Mouse (Mus musculus) myocyte (in vitro differentiated cells): Measurements from ENCODE around the gene Gng7. TPM values are rescaled to one million over a fixed set of nuclear protein-coding genes. Genes with fewer than 3 reads are reported as not detected.
A peak's percentile ranks its signal among the peaks of the same experiment; 100 is the strongest.

ENCODE experiments used
- H3K27me3 ChIP-seq: one replicate; pipeline ENCODE4 v1.6.1; 2011; ENCODE audit not compliant: control insufficient read depth, insufficient read depth, insufficient read length
- H3K36me3 ChIP-seq: one replicate; pipeline ENCODE4 v1.6.1; 2011; ENCODE audit not compliant: control insufficient read depth, insufficient read depth
- H3K4me2 ChIP-seq: one replicate; pipeline ENCODE4 v1.6.1; 2011; ENCODE audit warnings: low read depth, control low read depth
- H3K4me3 ChIP-seq: one replicate; pipeline ENCODE4 v1.5.1; 2011; ENCODE audit warnings: mild to moderate bottlenecking, control low read depth, moderate library complexity
- H3K79me2 ChIP-seq: one replicate; pipeline ENCODE4 v1.6.1; 2011; ENCODE audit not compliant: control insufficient read depth, insufficient read depth
- H3ac ChIP-seq: one replicate; pipeline ENCODE4 v1.6.1; 2011; ENCODE audit not compliant: control insufficient read depth, insufficient read length
- CEBPB ChIP-seq: IDR thresholded peaks from 2 replicates; pipeline ENCODE4 v1.6.1; 2011; ENCODE audit warnings: mild to moderate bottlenecking, moderate library complexity; ENCODE audit not compliant: poor library complexity, insufficient read depth, severe bottlenecking
- E2F4 ChIP-seq: IDR thresholded peaks from one replicate; pipeline ENCODE4 v1.6.1; 2011; ENCODE audit warnings: mild to moderate bottlenecking, control low read depth, moderate library complexity; ENCODE audit not compliant: insufficient read depth
- MAX ChIP-seq: IDR thresholded peaks from one replicate; pipeline ENCODE4 v1.6.1; 2011; ENCODE audit warnings: low read depth, mild to moderate bottlenecking, control low read depth
- MYOD1 ChIP-seq, 3 experiments: IDR thresholded peaks; one replicate each; pipeline ENCODE4 v1.6.1; 2011; ENCODE audit warnings: control low read depth in 2 of 3, low read depth in 2 of 3, mild to moderate bottlenecking in 2 of 3, moderate library complexity in 1 of 3; ENCODE audit not compliant: insufficient read length in 2 of 3, control insufficient read depth in 1 of 3
- MYOG ChIP-seq, 3 experiments: IDR thresholded peaks; one replicate each; pipeline ENCODE4 v1.6.1; 2011; ENCODE audit warnings: control low read depth in 2 of 3, low read depth in 2 of 3, mild to moderate bottlenecking in 2 of 3; ENCODE audit not compliant: insufficient read length in 2 of 3, control insufficient read depth in 1 of 3, insufficient read depth in 1 of 3
- POLR2A ChIP-seq: IDR thresholded peaks from one replicate; pipeline ENCODE4 v1.6.1; 2011; ENCODE audit warnings: low read depth, mild to moderate bottlenecking, control low read depth, moderate library complexity; ENCODE audit not compliant: insufficient read length
- POLR2AphosphoS2 ChIP-seq: IDR thresholded peaks from one replicate; pipeline ENCODE4 v1.6.1; 2011; ENCODE audit warnings: low read depth, control low read depth; ENCODE audit not compliant: insufficient read length
- REST ChIP-seq: IDR thresholded peaks from one replicate; pipeline ENCODE4 v1.6.1; 2011; ENCODE audit warnings: mild to moderate bottlenecking, control low read depth, moderate library complexity; ENCODE audit not compliant: insufficient read depth, insufficient read length
- SRF ChIP-seq: IDR thresholded peaks from one replicate; pipeline ENCODE4 v1.6.1; 2011; ENCODE audit warnings: low read depth; ENCODE audit not compliant: control insufficient read depth, insufficient read length
- TCF12 ChIP-seq: IDR thresholded peaks from one replicate; pipeline ENCODE4 v1.6.1; 2011; ENCODE audit warnings: mild to moderate bottlenecking, control low read depth; ENCODE audit not compliant: poor library complexity, insufficient read depth, severe bottlenecking
- TCF3 ChIP-seq: IDR thresholded peaks from one replicate; pipeline ENCODE4 v1.6.1; 2011; ENCODE audit warnings: low read depth, control low read depth; ENCODE audit not compliant: insufficient read length
- USF1 ChIP-seq: IDR thresholded peaks from one replicate; pipeline ENCODE4 v1.6.1; 2011; ENCODE audit warnings: low read depth, mild to moderate bottlenecking, control low read depth, moderate library complexity
- polyA plus RNA-seq: library from polyadenylated mRNA; unstranded; fragments of >200 nt; fragmentation: generic; extraction: Trizol; gene quantifications from one replicate; pipeline ENCODE4 v1.2.1, GENCODE M21; 2012; ENCODE audit warnings: missing spikeins

Gene Gng7
- polyA plus RNA-seq, 1 experiment = 0.47 TPM

DNA sequence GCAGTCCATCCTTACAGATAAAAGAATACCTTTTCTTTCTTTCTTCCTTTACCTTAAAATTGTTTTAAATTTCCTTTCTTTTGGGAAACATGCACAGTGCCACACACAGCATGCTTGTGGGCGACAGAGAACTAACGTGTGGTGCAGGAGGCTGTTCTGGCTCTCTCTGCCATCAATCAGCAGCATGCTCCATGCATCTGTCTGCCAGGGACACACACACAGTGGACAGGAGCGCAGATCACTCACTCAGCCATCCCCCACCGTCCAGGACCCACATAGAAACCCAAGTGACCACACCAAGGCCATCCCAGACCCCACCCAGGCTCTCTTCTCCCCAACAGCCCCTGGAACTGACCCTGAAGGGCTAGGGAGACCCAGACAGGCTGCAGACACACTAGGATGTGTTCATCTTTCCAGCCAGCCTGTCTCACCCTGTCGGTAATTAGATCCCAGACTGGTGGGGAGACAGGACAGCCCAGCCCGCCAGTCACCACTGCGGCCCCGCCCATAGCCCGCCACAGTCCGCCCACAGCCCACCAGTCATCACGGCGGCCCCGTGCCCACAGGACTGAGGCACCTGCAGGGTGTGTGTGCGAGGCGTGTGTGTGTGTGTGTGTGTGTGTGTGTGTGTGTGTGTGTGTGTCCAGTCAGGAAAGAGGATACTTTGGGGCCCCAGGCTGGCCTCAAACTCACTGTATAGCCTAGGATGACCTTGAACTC lies 75.8 kb downstream of the Gng7 start:
- Histone ChIP-seq H3K4me3 (no peak overlapping the region), H3K27me3 (no peaks in the 10 kb centered on the region), H3K36me3 (no peaks in the 10 kb centered on the region), H3K79me2 (no peaks in the 10 kb centered on the region), H3K4me2 (peak overlapping the region; percentile 66), H3ac (no peak overlapping the region)
- TF ChIP-seq MYOD1 (IDR thresholded peaks at IDR 0.05; ENCODE audit: control insufficient read depth in 1 of 3, insufficient read length in 2 of 3, low read depth in 2 of 3) (peak in 2 of 3 experiments; percentile 86 to 90), REST (no peak), MAX (no peak), TCF3 (peak; percentile 46), TCF12 (peak; percentile 40), USF1 (no peak), MYOG (IDR thresholded peaks at IDR 0.05; ENCODE audit: control insufficient read depth in 1 of 3, insufficient read depth in 1 of 3, insufficient read length in 2 of 3, low read depth in 2 of 3) (peak in 2 of 3 experiments; percentile 87 to 91), SRF (no peak)

DNA sequence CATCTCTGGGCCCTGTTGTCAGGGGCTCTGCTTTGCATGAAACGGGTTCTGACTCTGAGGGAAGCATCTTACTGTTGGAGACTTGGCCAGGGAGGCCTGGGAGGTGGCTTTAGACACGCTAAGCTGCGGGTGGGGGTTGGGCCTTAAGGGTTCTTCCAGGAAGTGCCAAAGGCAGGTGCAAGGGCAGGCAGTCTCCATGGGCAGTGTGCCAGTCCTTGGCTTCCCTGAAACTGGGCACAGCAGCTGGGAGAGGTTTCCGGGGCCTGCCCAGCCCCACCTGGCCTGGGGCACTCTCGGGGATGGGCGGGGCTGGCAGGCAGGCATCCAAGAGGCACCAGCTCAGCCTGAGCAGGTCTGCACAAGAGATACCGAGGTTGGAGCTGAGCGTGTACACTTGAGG lies 77.1 kb downstream of the Gng7 start:
- Histone ChIP-seq H3K27me3 (no peaks in the 10 kb centered on the region), H3K79me2 (no peaks in the 10 kb centered on the region), H3K4me3 (no peak overlapping the region), H3K4me2 (peak overlapping the region; percentile 58), H3K36me3 (no peaks in the 10 kb centered on the region), H3ac (no peak overlapping the region)
- TF ChIP-seq TCF12 = peak; percentile 88
- TF ChIP-seq TCF3 = peak; percentile 88
- TF ChIP-seq MYOD1 (IDR thresholded peaks at IDR 0.05; ENCODE audit: control insufficient read depth in 1 of 3, insufficient read length in 2 of 3, low read depth in 2 of 3) = peak; percentile 62 to 97 (median 97)
- TF ChIP-seq MYOG (IDR thresholded peaks at IDR 0.05; ENCODE audit: control insufficient read depth in 1 of 3, insufficient read depth in 1 of 3, insufficient read length in 2 of 3, low read depth in 2 of 3) = peak; percentile 76 to 99 (median 93)
- no peak for TF ChIP-seq MAX

DNA sequence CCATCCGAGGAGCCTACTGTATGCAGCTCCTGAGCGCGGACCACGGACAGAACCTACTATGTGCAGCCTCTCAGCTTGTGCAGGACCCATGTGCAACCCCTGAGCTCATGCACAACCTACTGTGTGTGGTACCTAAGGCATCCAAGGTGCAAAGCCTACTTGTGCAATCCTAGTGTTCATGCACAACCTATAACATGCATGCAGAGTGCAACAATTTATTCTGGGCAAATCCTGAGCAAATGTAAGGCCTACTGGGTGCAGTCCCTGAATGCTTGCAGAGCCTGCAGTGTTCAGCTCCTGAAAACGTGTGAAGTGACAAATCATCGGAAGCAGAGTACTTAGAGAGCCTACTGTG lies 78.0 kb downstream of the Gng7 start:
- Histone ChIP-seq H3ac (no peak overlapping the region), H3K4me2 (peak overlapping the region; percentile 58), H3K27me3 (no peaks in the 10 kb centered on the region), H3K79me2 (no peaks in the 10 kb centered on the region), H3K4me3 (no peak overlapping the region), H3K36me3 (no peaks in the 10 kb centered on the region)
- no peak for TF ChIP-seq TCF3
- no peak for TF ChIP-seq SRF
- TF ChIP-seq MYOD1 (IDR thresholded peaks at IDR 0.05; ENCODE audit: control insufficient read depth in 1 of 3, insufficient read length in 2 of 3, low read depth in 2 of 3) = no peak
- no peak for TF ChIP-seq MYOG (IDR thresholded peaks at IDR 0.05; ENCODE audit: control insufficient read depth in 1 of 3, insufficient read depth in 1 of 3, insufficient read length in 2 of 3, low read depth in 2 of 3)
- TF ChIP-seq TCF12 = no peak
- no peak for TF ChIP-seq REST
- no peak for TF ChIP-seq POLR2AphosphoS2
- TF ChIP-seq MAX = no peak
- TF ChIP-seq E2F4 = no peak
- no peak for TF ChIP-seq CEBPB
- no peak for TF ChIP-seq USF1
- no peak for TF ChIP-seq POLR2A

DNA sequence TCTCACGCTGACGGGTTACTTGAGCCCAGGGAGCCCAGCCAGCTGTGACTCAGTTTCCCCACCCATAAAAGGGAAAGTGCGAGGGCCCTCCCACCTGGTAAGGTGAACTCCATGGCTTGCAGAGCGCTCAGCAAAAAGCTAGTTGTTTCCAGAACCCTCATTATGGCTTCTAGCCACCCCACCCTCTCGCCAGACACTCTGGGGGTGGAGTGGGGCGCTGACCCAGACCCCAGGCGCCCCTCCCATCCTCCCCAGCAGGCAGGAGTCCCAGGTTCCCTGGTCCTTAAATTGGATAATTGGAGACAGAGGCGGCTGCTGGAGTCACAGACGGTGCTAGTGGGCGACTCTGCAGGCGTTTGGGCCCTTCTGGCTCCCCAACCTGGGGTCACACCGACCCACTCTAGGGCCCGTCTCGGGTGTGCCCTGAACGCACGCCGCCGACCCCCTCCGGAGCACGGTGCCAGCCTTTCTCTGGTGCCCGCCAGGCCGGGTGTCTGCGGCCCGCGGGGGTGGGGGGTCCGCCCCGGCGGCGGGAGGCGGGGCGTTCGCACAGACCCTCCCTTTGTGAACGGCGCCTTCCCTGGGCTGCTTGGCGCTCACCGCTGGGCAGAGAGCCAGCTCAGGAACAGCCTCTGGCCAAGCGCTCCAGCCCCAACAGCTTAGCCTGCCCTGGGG lies 78.5 kb downstream of the Gng7 start:
- H3K36me3 ChIP-seq = no peaks in the 10 kb centered on the region
- H3ac ChIP-seq = no peak overlapping the region
- no peaks in the 10 kb centered on the region for H3K79me2 ChIP-seq
- no peaks in the 10 kb centered on the region for H3K27me3 ChIP-seq
- peak overlapping the region; percentile 58 for H3K4me2 ChIP-seq
- TF ChIP-seq MYOD1 (IDR thresholded peaks at IDR 0.05; ENCODE audit: control insufficient read depth in 1 of 3, insufficient read length in 2 of 3, low read depth in 2 of 3) = no peak
- TF ChIP-seq POLR2A = no peak
- no peak for TF ChIP-seq TCF3
- no peak for TF ChIP-seq USF1
- no peak for TF ChIP-seq TCF12
- TF ChIP-seq CEBPB = no peak
- no peak for TF ChIP-seq SRF
- no peak for TF ChIP-seq E2F4
- TF ChIP-seq MYOG (IDR thresholded peaks at IDR 0.05; ENCODE audit: control insufficient read depth in 1 of 3, insufficient read depth in 1 of 3, insufficient read length in 2 of 3, low read depth in 2 of 3) = no peak
- TF ChIP-seq POLR2AphosphoS2 = no peak
- TF ChIP-seq MAX = no peak
- H3K4me3 ChIP-seq = no peak overlapping the region

DNA sequence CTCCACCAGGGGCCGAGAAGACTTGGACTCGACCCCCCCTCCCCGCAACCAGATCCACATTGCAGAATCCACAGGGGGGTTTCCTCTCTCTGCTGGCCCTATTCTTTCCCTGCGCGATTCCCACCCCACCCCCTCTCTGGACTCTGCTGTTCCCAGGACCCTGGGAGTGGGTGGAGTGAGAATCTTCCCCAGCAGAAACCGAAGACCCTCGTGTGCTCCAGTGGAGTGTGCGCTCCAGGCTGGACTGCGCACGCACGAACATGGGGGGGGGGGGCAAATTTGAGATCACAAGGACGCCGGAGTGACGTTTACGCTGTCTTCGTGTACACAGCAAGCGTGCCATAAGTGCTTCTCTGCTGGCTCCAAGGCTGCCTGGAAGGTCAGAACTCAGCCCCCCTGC lies 79.0 kb downstream of the Gng7 start:
- H3K79me2 ChIP-seq = peaks cover 4% of the 10 kb centered on the region
- no peak overlapping the region for H3ac ChIP-seq
- H3K36me3 ChIP-seq = no peaks in the 10 kb centered on the region
- peak overlapping the region; percentile 58 for H3K4me2 ChIP-seq
- no peak for TF ChIP-seq USF1
- TF ChIP-seq REST = no peak
- TF ChIP-seq TCF12 = no peak
- no peak for TF ChIP-seq TCF3
- no peak for TF ChIP-seq POLR2AphosphoS2
- no peak for TF ChIP-seq SRF
- no peak for TF ChIP-seq MYOD1 (IDR thresholded peaks at IDR 0.05; ENCODE audit: control insufficient read depth in 1 of 3, insufficient read length in 2 of 3, low read depth in 2 of 3)
- no peak for TF ChIP-seq E2F4
- no peak for TF ChIP-seq MYOG (IDR thresholded peaks at IDR 0.05; ENCODE audit: control insufficient read depth in 1 of 3, insufficient read depth in 1 of 3, insufficient read length in 2 of 3, low read depth in 2 of 3)
- no peak for TF ChIP-seq CEBPB
- no peak for TF ChIP-seq POLR2A
- TF ChIP-seq MAX = no peak
- no peak overlapping the region for H3K4me3 ChIP-seq
- no peaks in the 10 kb centered on the region for H3K27me3 ChIP-seq
